Mouse (Mus musculus): ENCODE data around the gene Pepd. TPM values are rescaled to one million over a fixed set of nuclear protein-coding genes. Genes with fewer than 3 reads are reported as not detected.

Gene Pepd
- polyA plus RNA-seq, 1 experiment from 2014 or later = 61.8 TPM

- Histone ChIP-seq H3K4me1 (ENCODE audit: control insufficient read depth, insufficient read depth, low read length) (peaks cover 6% of the 10 kb centered on the region), H3K27me3 (replicated peaks; ENCODE audit: control insufficient read depth, insufficient read depth, low read length) (no peaks in the 10 kb centered on the region), H3K27ac (ENCODE audit: low read depth, low read length) (no peak overlapping the region), H3K9ac (ENCODE audit: low read length) (no peak overlapping the region), H3K9me3 (replicated peaks; ENCODE audit: control insufficient read depth, low read length) (no peaks in the 10 kb centered on the region), H3K4me2 (ENCODE audit: low read length) (no peak overlapping the region), H3K4me3 (ENCODE audit: low read depth, low read length) (no peak overlapping the region), H3K36me3 (ENCODE audit: control insufficient read depth, insufficient read depth, low read length) (no peaks in the 10 kb centered on the region)
- no peak for DNase-seq (ENCODE audit: low spot score)
- WGBS = 82% methylated on average over 4 of the region's 4 CpGs
- no peak for ATAC-seq
Observed at GRCm38 (mm10) chr7:34983702-34984475, 71.7 kb downstream of the Pepd start.

- ATAC-seq = no peak
- Histone ChIP-seq H3K9ac (ENCODE audit: low read length) (no peak overlapping the region), H3K4me3 (ENCODE audit: low read depth, low read length) (no peak overlapping the region), H3K4me1 (ENCODE audit: control insufficient read depth, insufficient read depth, low read length) (peaks cover 6% of the 10 kb centered on the region), H3K9me3 (replicated peaks; ENCODE audit: control insufficient read depth, low read length) (no peaks in the 10 kb centered on the region), H3K36me3 (ENCODE audit: control insufficient read depth, insufficient read depth, low read length) (no peaks in the 10 kb centered on the region), H3K4me2 (ENCODE audit: low read length) (no peak overlapping the region), H3K27ac (ENCODE audit: low read depth, low read length) (no peak overlapping the region), H3K27me3 (replicated peaks; ENCODE audit: control insufficient read depth, insufficient read depth, low read length) (no peaks in the 10 kb centered on the region)
- WGBS = 86% methylated on average over 11 of the region's 11 CpGs
- DNase-seq (ENCODE audit: low spot score) = no peak
Observed at GRCm38 (mm10) chr7:34984526-34985133, 72.5 kb downstream of the Pepd start.

- H3K9me3 ChIP-seq (replicated peaks; ENCODE audit: control insufficient read depth, low read length) = no peaks in the 10 kb centered on the region
- no peak overlapping the region for H3K4me2 ChIP-seq (ENCODE audit: low read length)
- no peaks in the 10 kb centered on the region for H3K36me3 ChIP-seq (ENCODE audit: control insufficient read depth, insufficient read depth, low read length)
- H3K27me3 ChIP-seq (replicated peaks; ENCODE audit: control insufficient read depth, insufficient read depth, low read length) = no peaks in the 10 kb centered on the region
- DNase-seq (ENCODE audit: low spot score) = no peak
- H3K4me3 ChIP-seq (ENCODE audit: low read depth, low read length) = no peak overlapping the region
- 93% methylated on average over 9 of the region's 9 CpGs for WGBS
- no peak overlapping the region for H3K27ac ChIP-seq (ENCODE audit: low read depth, low read length)
- H3K9ac ChIP-seq (ENCODE audit: low read length) = no peak overlapping the region
- ATAC-seq = no peak
- peaks cover 6% of the 10 kb centered on the region for H3K4me1 ChIP-seq (ENCODE audit: control insufficient read depth, insufficient read depth, low read length)
Observed at GRCm38 (mm10) chr7:34985216-34985615, 73.0 kb downstream of the Pepd start.

GRCm38 (mm10) chr7:34985646-34986045 lies 73.5 kb downstream of the Pepd start:
- H3K27ac ChIP-seq (ENCODE audit: low read depth, low read length) = no peak overlapping the region
- no peaks in the 10 kb centered on the region for H3K9me3 ChIP-seq (replicated peaks; ENCODE audit: control insufficient read depth, low read length)
- no peaks in the 10 kb centered on the region for H3K27me3 ChIP-seq (replicated peaks; ENCODE audit: control insufficient read depth, insufficient read depth, low read length)
- H3K4me3 ChIP-seq (ENCODE audit: low read depth, low read length) = no peak overlapping the region
- DNase-seq (ENCODE audit: low spot score) (no peak), ATAC-seq (no peak)
- no peak overlapping the region for H3K9ac ChIP-seq (ENCODE audit: low read length)
- H3K4me1 ChIP-seq (ENCODE audit: control insufficient read depth, insufficient read depth, low read length) = peaks cover 6% of the 10 kb centered on the region
- H3K36me3 ChIP-seq (ENCODE audit: control insufficient read depth, insufficient read depth, low read length) = no peaks in the 10 kb centered on the region
- no peak overlapping the region for H3K4me2 ChIP-seq (ENCODE audit: low read length)

GRCm38 (mm10) chr7:34986575-34987150 lies 74.5 kb downstream of the Pepd start:
- Histone ChIP-seq H3K9me3 (replicated peaks; ENCODE audit: control insufficient read depth, low read length) (no peaks in the 10 kb centered on the region), H3K4me3 (ENCODE audit: low read depth, low read length) (no peak overlapping the region), H3K4me2 (ENCODE audit: low read length) (no peak overlapping the region), H3K9ac (ENCODE audit: low read length) (no peak overlapping the region), H3K27ac (ENCODE audit: low read depth, low read length) (no peak overlapping the region), H3K27me3 (replicated peaks; ENCODE audit: control insufficient read depth, insufficient read depth, low read length) (no peaks in the 10 kb centered on the region), H3K36me3 (ENCODE audit: control insufficient read depth, insufficient read depth, low read length) (no peaks in the 10 kb centered on the region), H3K4me1 (ENCODE audit: control insufficient read depth, insufficient read depth, low read length) (peaks cover 6% of the 10 kb centered on the region)
- ATAC-seq = no peak
- WGBS = 62% methylated on average over 7 of the region's 7 CpGs
- DNase-seq (ENCODE audit: low spot score) = peak; percentile 32

GRCm38 (mm10) chr7:34987258-34987657 lies 75.1 kb downstream of the Pepd start:
- no peak overlapping the region for H3K9ac ChIP-seq (ENCODE audit: low read length)
- ATAC-seq = no peak
- H3K9me3 ChIP-seq (replicated peaks; ENCODE audit: control insufficient read depth, low read length) = no peaks in the 10 kb centered on the region
- H3K36me3 ChIP-seq (ENCODE audit: control insufficient read depth, insufficient read depth, low read length) = no peaks in the 10 kb centered on the region
- no peak for DNase-seq (ENCODE audit: low spot score)
- H3K27me3 ChIP-seq (replicated peaks; ENCODE audit: control insufficient read depth, insufficient read depth, low read length) = no peaks in the 10 kb centered on the region
- H3K27ac ChIP-seq (ENCODE audit: low read depth, low read length) = no peak overlapping the region
- peaks cover 6% of the 10 kb centered on the region for H3K4me1 ChIP-seq (ENCODE audit: control insufficient read depth, insufficient read depth, low read length)
- 78% methylated on average over 6 of the region's 6 CpGs for WGBS
- no peak overlapping the region for H3K4me3 ChIP-seq (ENCODE audit: low read depth, low read length)
- no peak overlapping the region for H3K4me2 ChIP-seq (ENCODE audit: low read length)

GRCm38 (mm10) chr7:34988488-34988887 lies 76.3 kb downstream of the Pepd start:
- no peak overlapping the region for H3K4me3 ChIP-seq (ENCODE audit: low read depth, low read length)
- no peak overlapping the region for H3K27ac ChIP-seq (ENCODE audit: low read depth, low read length)
- no peak overlapping the region for H3K4me2 ChIP-seq (ENCODE audit: low read length)
- DNase-seq (ENCODE audit: low spot score) (no peak), ATAC-seq (no peak)
- WGBS = 86% methylated on average over 3 of the region's 3 CpGs
- H3K36me3 ChIP-seq (ENCODE audit: control insufficient read depth, insufficient read depth, low read length) = no peaks in the 10 kb centered on the region
- H3K27me3 ChIP-seq (replicated peaks; ENCODE audit: control insufficient read depth, insufficient read depth, low read length) = no peaks in the 10 kb centered on the region
- peaks cover 6% of the 10 kb centered on the region for H3K4me1 ChIP-seq (ENCODE audit: control insufficient read depth, insufficient read depth, low read length)
- H3K9me3 ChIP-seq (replicated peaks; ENCODE audit: control insufficient read depth, low read length) = no peaks in the 10 kb centered on the region
- no peak overlapping the region for H3K9ac ChIP-seq (ENCODE audit: low read length)

GRCm38 (mm10) chr7:34991731-34992246 lies 79.6 kb downstream of the Pepd start:
- WGBS = 81% methylated on average over 6 of the region's 6 CpGs
- H3K27me3 ChIP-seq (replicated peaks; ENCODE audit: control insufficient read depth, insufficient read depth, low read length) = no peaks in the 10 kb centered on the region
- no peak overlapping the region for H3K4me3 ChIP-seq (ENCODE audit: low read depth, low read length)
- no peak overlapping the region for H3K4me2 ChIP-seq (ENCODE audit: low read length)
- no peaks in the 10 kb centered on the region for H3K9me3 ChIP-seq (replicated peaks; ENCODE audit: control insufficient read depth, low read length)
- H3K4me1 ChIP-seq (ENCODE audit: control insufficient read depth, insufficient read depth, low read length) = peaks cover 3% of the 10 kb centered on the region; the same call in 1 of the 2 replicates
- no peak for ATAC-seq
- DNase-seq (ENCODE audit: low spot score) = no peak
- H3K27ac ChIP-seq (ENCODE audit: low read depth, low read length) = no peak overlapping the region
- no peaks in the 10 kb centered on the region for H3K36me3 ChIP-seq (ENCODE audit: control insufficient read depth, insufficient read depth, low read length)
- H3K9ac ChIP-seq (ENCODE audit: low read length) = no peak overlapping the region

GRCm38 (mm10) chr7:34992766-34993165 lies 80.6 kb downstream of the Pepd start:
- H3K27ac ChIP-seq (ENCODE audit: low read depth, low read length) = no peak overlapping the region
- no peaks in the 10 kb centered on the region for H3K27me3 ChIP-seq (replicated peaks; ENCODE audit: control insufficient read depth, insufficient read depth, low read length)
- no peak overlapping the region for H3K9ac ChIP-seq (ENCODE audit: low read length)
- DNase-seq (ENCODE audit: low spot score) (no peak), ATAC-seq (no peak)
- 88% methylated on average over 3 of the region's 3 CpGs for WGBS
- no peaks in the 10 kb centered on the region for H3K4me1 ChIP-seq (ENCODE audit: control insufficient read depth, insufficient read depth, low read length)
- H3K4me2 ChIP-seq (ENCODE audit: low read length) = no peak overlapping the region
- H3K36me3 ChIP-seq (ENCODE audit: control insufficient read depth, insufficient read depth, low read length) = no peaks in the 10 kb centered on the region
- H3K9me3 ChIP-seq (replicated peaks; ENCODE audit: control insufficient read depth, low read length) = no peaks in the 10 kb centered on the region
- no peak overlapping the region for H3K4me3 ChIP-seq (ENCODE audit: low read depth, low read length)
